Mouse (Mus musculus) midbrain, embryonic 13.5 days (tissue): ENCODE results near the gene Srp54a. TPM values are rescaled to one million over a fixed set of nuclear protein-coding genes. Genes with fewer than 3 reads are reported as not detected.
"Not testable (repeated sequence)": the region's sequence is repeated elsewhere in the genome, so short reads cannot be mapped to it uniquely, and the experiment has no call there.

Source experiments
- ATAC-seq: fragments of 200-750 bp; cut with Nextera tagmentation; 2 replicates; pipeline ENCODE4 v1.8.0; 2017; ENCODE audit warnings: mild to moderate bottlenecking, moderate TSS enrichment, moderate library complexity
- H3K27ac ChIP-seq: fragments of 300-500 bp; sonication (generic); 2 replicates; pipeline ENCODE4 v1.5.1; 2015; ENCODE audit warnings: inconsistent platforms, mild to moderate bottlenecking, moderate library complexity
- H3K27me3 ChIP-seq: fragments of 300-500 bp; sonication (generic); 2 replicates; pipeline ENCODE4 v1.6.1; 2015; ENCODE audit warnings: mild to moderate bottlenecking, inconsistent platforms
- H3K36me3 ChIP-seq: fragments of 300-500 bp; sonication (generic); 2 replicates; pipeline ENCODE4 v1.6.1; 2015; ENCODE audit warnings: mild to moderate bottlenecking, inconsistent platforms
- H3K4me1 ChIP-seq: fragments of 300-500 bp; sonication (generic); replicated peaks from 2 replicates; pipeline ENCODE4 v1.6.1; 2015; ENCODE audit warnings: inconsistent platforms
- H3K4me2 ChIP-seq: fragments of 300-500 bp; sonication (generic); replicated peaks from 2 replicates; pipeline ENCODE4 v1.6.1; 2015; ENCODE audit warnings: moderate library complexity, mild to moderate bottlenecking, inconsistent platforms
- H3K4me3 ChIP-seq: fragments of 300-500 bp; sonication (generic); replicated peaks from 2 replicates; pipeline ENCODE4 v1.5.1; 2015; ENCODE audit warnings: mild to moderate bottlenecking, inconsistent platforms
- H3K9ac ChIP-seq: fragments of 300-500 bp; sonication (generic); replicated peaks from 2 replicates; pipeline ENCODE4 v1.6.1; 2015; ENCODE audit warnings: mild to moderate bottlenecking, inconsistent platforms
- H3K9me3 ChIP-seq: fragments of 300-500 bp; sonication (generic); 2 replicates; pipeline ENCODE4 v1.6.1; 2016; ENCODE audit warnings: mild to moderate bottlenecking, inconsistent platforms
- WGBS: fragments of 180-500 bp; shearing (Covaris S2); methylation state at CpG from one replicate; pipeline ENCODE4 v1.1.7; 2015; 5-methylcytosine and 5-hydroxymethylcytosine counted together
- polyA plus RNA-seq: library from polyadenylated mRNA; unstranded; fragments of >200 nt; fragmentation: Nextera tagmentation; extraction: Ambion mirVana; gene quantifications from 2 replicates; pipeline ENCODE4 v1.2.1, GENCODE M21; 2015

The Srp54a gene
- polyA plus RNA-seq, 1 experiment from 2014 or later, result 171 TPM

- ATAC-seq, result no peak
- H3K36me3 ChIP-seq, result peaks cover 25% of the 10 kb centered on the region
- H3K27ac ChIP-seq, result no peak overlapping the region
- H3K4me1 ChIP-seq, result no peaks in the 10 kb centered on the region
- H3K9me3 ChIP-seq, result no peaks in the 10 kb centered on the region
- H3K27me3 ChIP-seq, result no peaks in the 10 kb centered on the region
- no peak overlapping the region for H3K9ac ChIP-seq
- no peak overlapping the region for H3K4me2 ChIP-seq
- WGBS, result 84% methylated on average over 10 of the region's 10 CpGs
- H3K4me3 ChIP-seq, result no peak overlapping the region
These were observed 19.1 kb upstream of the Srp54a start for GRCm38 (mm10) chr12:55061006-55061405.

GRCm38 (mm10) chr12:55062141-55062540, 17.9 kb upstream of the Srp54a start:
- H3K4me3 ChIP-seq, result no peak overlapping the region
- H3K27me3 ChIP-seq, result no peaks in the 10 kb centered on the region
- no peaks in the 10 kb centered on the region for H3K4me1 ChIP-seq
- no peak overlapping the region for H3K9ac ChIP-seq
- H3K27ac ChIP-seq, result no peak overlapping the region
- no peak overlapping the region for H3K4me2 ChIP-seq
- WGBS, result 93% methylated on average over 1 of the region's 1 CpGs
- ATAC-seq, result no peak
- peaks cover 18% of the 10 kb centered on the region for H3K36me3 ChIP-seq
- no peaks in the 10 kb centered on the region for H3K9me3 ChIP-seq

GRCm38 (mm10) chr12:55072495-55072894, 7.6 kb upstream of the Srp54a start:
- H3K36me3 ChIP-seq, result no peaks in the 10 kb centered on the region
- H3K4me3 ChIP-seq, result no peak overlapping the region
- no peak overlapping the region for H3K4me2 ChIP-seq
- 80% methylated on average over 4 of the region's 4 CpGs for WGBS
- no peak overlapping the region for H3K27ac ChIP-seq
- H3K27me3 ChIP-seq, result no peaks in the 10 kb centered on the region
- H3K9me3 ChIP-seq, result no peaks in the 10 kb centered on the region
- ATAC-seq, result no peak
- no peak overlapping the region for H3K9ac ChIP-seq
- H3K4me1 ChIP-seq, result no peaks in the 10 kb centered on the region

GRCm38 (mm10) chr12:55073686-55074085, 6.4 kb upstream of the Srp54a start:
- peaks cover under 1% of the 10 kb centered on the region; the same call in 1 of the 2 replicates for H3K4me1 ChIP-seq
- H3K4me3 ChIP-seq, result no peak overlapping the region
- no peaks in the 10 kb centered on the region for H3K36me3 ChIP-seq
- H3K27ac ChIP-seq, result no peak overlapping the region
- no peaks in the 10 kb centered on the region for H3K27me3 ChIP-seq
- 96% methylated on average over 7 of the region's 7 CpGs for WGBS
- no peaks in the 10 kb centered on the region for H3K9me3 ChIP-seq
- H3K9ac ChIP-seq, result no peak overlapping the region
- H3K4me2 ChIP-seq, result no peak overlapping the region
- no peak for ATAC-seq

- 97% methylated on average over 2 of the region's 2 CpGs for WGBS
- Histone ChIP-seq H3K27ac (no peak overlapping the region), H3K4me3 (no peak overlapping the region), H3K9me3 (no peaks in the 10 kb centered on the region), H3K9ac (no peak overlapping the region), H3K27me3 (no peaks in the 10 kb centered on the region), H3K36me3 (no peaks in the 10 kb centered on the region), H3K4me1 (peaks cover 6% of the 10 kb centered on the region), H3K4me2 (no peak overlapping the region)
- no peak for ATAC-seq
These were observed 4.8 kb upstream of the Srp54a start for GRCm38 (mm10) chr12:55075296-55075695.

- H3K27me3 ChIP-seq, ATAC-seq, H3K36me3 ChIP-seq, H3K27ac ChIP-seq, H3K4me1 ChIP-seq, H3K9me3 ChIP-seq, H3K9ac ChIP-seq: not testable (repeated sequence)
- Histone ChIP-seq H3K4me2 (0 out of 2 replicates have a peak overlapping the region, but pooled peaks have one; percentile 20), H3K4me3 (0 out of 2 replicates have a peak overlapping the region, but pooled peaks have one; percentile 2)
- WGBS, result 64% methylated on average over 2 of the region's 2 CpGs
These were observed 1.4 kb upstream of the Srp54a start for GRCm38 (mm10) chr12:55078706-55079105.

DNA sequence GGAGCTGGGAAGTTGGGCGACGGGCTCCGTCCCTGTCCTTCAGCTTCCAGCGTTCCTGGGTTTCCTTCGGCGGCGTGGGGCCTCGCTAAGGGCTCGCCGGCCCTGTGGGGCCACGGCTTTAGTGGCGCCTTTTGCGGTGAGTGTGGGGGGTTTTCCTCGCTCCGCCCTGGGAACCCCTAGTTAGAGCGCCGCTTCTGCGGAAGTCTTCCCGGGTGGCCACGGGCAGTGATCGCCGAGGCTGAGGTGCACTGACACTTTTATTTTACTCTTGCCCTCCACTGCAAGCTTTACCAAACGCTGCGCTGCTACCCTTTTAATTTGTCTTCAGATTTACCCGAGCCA, 510 bp downstream of the Srp54a start:
- not testable (repeated sequence) for H3K36me3 ChIP-seq, H3K4me1 ChIP-seq, H3K9me3 ChIP-seq, H3K27me3 ChIP-seq, ATAC-seq
- Histone ChIP-seq H3K9ac (peak overlapping the region; percentile 75), H3K27ac (peak overlapping the region; percentile 78), H3K4me3 (peak overlapping the region; percentile 75), H3K4me2 (peak overlapping the region; percentile 59)
- 0% methylated on average over 25 of the region's 25 CpGs for WGBS

- H3K9ac ChIP-seq, H3K27me3 ChIP-seq, H3K36me3 ChIP-seq, H3K4me2 ChIP-seq, ATAC-seq, H3K4me3 ChIP-seq, H3K27ac ChIP-seq, H3K4me1 ChIP-seq, H3K9me3 ChIP-seq: not testable (repeated sequence)
- WGBS, result 100% methylated on average over 1 of the region's 7 CpGs
These were observed 12.1 kb downstream of the Srp54a start for GRCm38 (mm10) chr12:55092127-55092526.

GRCm38 (mm10) chr12:55112616-55113015, 32.6 kb downstream of the Srp54a start:
- H3K9ac ChIP-seq, H3K4me3 ChIP-seq, ATAC-seq, H3K36me3 ChIP-seq, H3K4me2 ChIP-seq, H3K4me1 ChIP-seq, H3K27me3 ChIP-seq, H3K27ac ChIP-seq, H3K9me3 ChIP-seq: not testable (repeated sequence)
- no CpG with 5 or more reads among the region's 7 CpGs for WGBS

GRCm38 (mm10) chr12:55124242-55124641, 44.2 kb downstream of the Srp54a start, which contains the start of gene Fam177a:
Fam177a (plus strand) TSS chr12:55124469.
- ATAC-seq, result peak; percentile 96
- WGBS, result no CpG with 5 or more reads among the region's 40 CpGs

DNA sequence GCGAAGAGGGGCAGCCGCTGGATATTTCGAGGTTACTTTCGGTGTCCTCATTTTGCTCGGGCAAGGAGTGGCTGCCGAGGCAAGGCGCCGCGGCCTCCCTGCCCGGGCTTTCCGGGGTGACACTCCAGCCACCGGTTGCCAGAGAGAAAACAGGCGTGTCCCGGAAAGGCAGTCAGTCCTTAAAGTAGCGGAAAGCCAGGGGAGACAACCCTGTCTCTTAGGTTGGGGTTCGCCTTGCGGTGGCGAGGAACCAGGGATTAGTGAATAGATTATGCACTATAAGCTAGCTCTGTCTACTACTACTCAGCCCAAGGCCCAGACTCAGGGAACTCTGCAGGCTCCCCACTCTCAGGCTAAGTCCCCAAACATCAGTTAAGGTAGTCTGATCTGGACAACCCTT, 44.7 kb downstream of the Srp54a start:
- H3K27me3 ChIP-seq, H3K4me3 ChIP-seq, H3K9ac ChIP-seq, H3K36me3 ChIP-seq, H3K9me3 ChIP-seq, H3K4me1 ChIP-seq, H3K4me2 ChIP-seq, H3K27ac ChIP-seq: not testable (repeated sequence)
- no CpG with 5 or more reads among the region's 18 CpGs for WGBS
- ATAC-seq, result peak; percentile 59

More at GRCm38 (mm10) chr12:55124242-55124641, 44.2 kb downstream of the Srp54a start, which contains the start of gene Fam177a:
- not testable (repeated sequence) for H3K9me3 ChIP-seq, H3K4me2 ChIP-seq, H3K36me3 ChIP-seq, H3K9ac ChIP-seq, H3K27ac ChIP-seq, H3K27me3 ChIP-seq, H3K4me3 ChIP-seq, H3K4me1 ChIP-seq

GRCm38 (mm10) chr12:55135540-55135939, 55.5 kb downstream of the Srp54a start:
- WGBS, result no CpG with 5 or more reads among the region's 6 CpGs
- not testable (repeated sequence) for H3K27me3 ChIP-seq, H3K36me3 ChIP-seq, ATAC-seq, H3K27ac ChIP-seq, H3K4me1 ChIP-seq, H3K4me3 ChIP-seq, H3K4me2 ChIP-seq, H3K9ac ChIP-seq, H3K9me3 ChIP-seq

DNA sequence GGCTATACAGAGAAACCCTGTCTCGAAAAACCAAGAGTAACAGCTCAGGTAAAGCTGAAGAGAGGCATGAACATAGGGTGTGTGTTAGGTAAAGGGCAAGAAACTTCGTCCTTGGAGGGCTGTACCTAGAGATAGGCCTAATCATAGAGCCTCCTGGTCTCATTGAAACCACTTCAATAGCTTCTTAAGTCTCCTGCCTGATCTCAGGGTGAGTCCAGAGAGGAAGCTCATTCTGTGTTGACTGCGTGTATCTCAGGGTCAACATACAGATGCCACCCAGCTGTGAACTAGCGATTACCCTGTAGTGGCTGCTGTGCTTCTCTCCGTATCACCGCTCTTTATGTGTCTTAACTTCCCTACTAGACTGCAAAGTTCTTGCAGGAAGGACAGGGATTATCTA, 57.8 kb downstream of the Srp54a start:
- not testable (repeated sequence) for H3K4me3 ChIP-seq, H3K27ac ChIP-seq, H3K9ac ChIP-seq, H3K36me3 ChIP-seq, H3K27me3 ChIP-seq, H3K4me2 ChIP-seq, ATAC-seq, H3K9me3 ChIP-seq, H3K4me1 ChIP-seq
- WGBS, result no CpG with 5 or more reads among the region's 6 CpGs
